Mouse (Mus musculus): ENCODE results near the gene Mtif2. TPM values are rescaled to one million over a fixed set of nuclear protein-coding genes. Genes with fewer than 3 reads are reported as not detected.
A peak's percentile ranks its signal among the peaks of the same experiment; 100 is the strongest.

Gene Mtif2
- polyA plus RNA-seq, 1 experiment from 2014 or later, result 47.4 TPM

GRCm38 (mm10) chr11:29548504-29549424, 22.6 kb downstream of the Mtif2 start:
- no peaks in the 10 kb centered on the region for H3K27me3 ChIP-seq (replicated peaks; ENCODE audit: control insufficient read depth, insufficient read depth, low read length)
- H3K9ac ChIP-seq (ENCODE audit: low read depth, low read length), result peak overlapping the region; percentile 90
- peaks cover 5% of the 10 kb centered on the region; the same call in 1 of the 2 replicates for H3K4me1 ChIP-seq (ENCODE audit: control insufficient read depth, insufficient read depth, low read length)
- 24% methylated on average over 23 of the region's 23 CpGs for WGBS
- peak overlapping the region; percentile 84 for H3K4me3 ChIP-seq (ENCODE audit: low read length)
- H3K27ac ChIP-seq (ENCODE audit: low read length), result peak overlapping the region; percentile 70
- H3K9me3 ChIP-seq (ENCODE audit: control insufficient read depth, low read length), result no peaks in the 10 kb centered on the region
- peak overlapping the region; percentile 57 for H3K4me2 ChIP-seq (ENCODE audit: low read depth, low read length)
- 0 out of 2 replicates have a peak, but pooled peaks cover 5% of the 10 kb centered on the region for H3K36me3 ChIP-seq (ENCODE audit: control insufficient read depth, insufficient read depth, low read length)
- no peak for ATAC-seq

- WGBS, result 82% methylated on average over 1 of the region's 1 CpGs
- Histone ChIP-seq H3K9me3 (ENCODE audit: control insufficient read depth, low read length) (no peaks in the 10 kb centered on the region), H3K27me3 (replicated peaks; ENCODE audit: control insufficient read depth, insufficient read depth, low read length) (no peaks in the 10 kb centered on the region), H3K4me3 (ENCODE audit: low read length) (no peak overlapping the region), H3K27ac (ENCODE audit: low read length) (no peak overlapping the region), H3K9ac (ENCODE audit: low read depth, low read length) (no peak overlapping the region), H3K36me3 (ENCODE audit: control insufficient read depth, insufficient read depth, low read length) (0 out of 2 replicates have a peak, but pooled peaks cover 4% of the 10 kb centered on the region), H3K4me2 (ENCODE audit: low read depth, low read length) (no peak overlapping the region), H3K4me1 (ENCODE audit: control insufficient read depth, insufficient read depth, low read length) (peaks cover 5% of the 10 kb centered on the region; the same call in 1 of the 2 replicates)
- ATAC-seq, result no peak
Observed at GRCm38 (mm10) chr11:29549425-29549778, 23.2 kb downstream of the Mtif2 start.

GRCm38 (mm10) chr11:29560452-29560851, 34.2 kb downstream of the Mtif2 start:
- Histone ChIP-seq H3K36me3 (ENCODE audit: control insufficient read depth, insufficient read depth, low read length) (no peaks in the 10 kb centered on the region), H3K9me3 (ENCODE audit: control insufficient read depth, low read length) (no peaks in the 10 kb centered on the region), H3K27me3 (replicated peaks; ENCODE audit: control insufficient read depth, insufficient read depth, low read length) (no peaks in the 10 kb centered on the region), H3K4me3 (ENCODE audit: low read length) (no peak overlapping the region), H3K9ac (ENCODE audit: low read depth, low read length) (no peak overlapping the region), H3K4me2 (ENCODE audit: low read depth, low read length) (no peak overlapping the region), H3K4me1 (ENCODE audit: control insufficient read depth, insufficient read depth, low read length) (no peaks in the 10 kb centered on the region), H3K27ac (ENCODE audit: low read length) (no peak overlapping the region)
- no peak for ATAC-seq
- 84% methylated on average over 9 of the region's 9 CpGs for WGBS

GRCm38 (mm10) chr11:29560990-29561389, 34.8 kb downstream of the Mtif2 start:
- Histone ChIP-seq H3K4me3 (ENCODE audit: low read length) (no peak overlapping the region), H3K4me1 (ENCODE audit: control insufficient read depth, insufficient read depth, low read length) (no peaks in the 10 kb centered on the region), H3K27ac (ENCODE audit: low read length) (no peak overlapping the region), H3K27me3 (replicated peaks; ENCODE audit: control insufficient read depth, insufficient read depth, low read length) (no peaks in the 10 kb centered on the region), H3K9ac (ENCODE audit: low read depth, low read length) (no peak overlapping the region), H3K4me2 (ENCODE audit: low read depth, low read length) (no peak overlapping the region), H3K9me3 (ENCODE audit: control insufficient read depth, low read length) (no peaks in the 10 kb centered on the region), H3K36me3 (ENCODE audit: control insufficient read depth, insufficient read depth, low read length) (no peaks in the 10 kb centered on the region)
- no peak for ATAC-seq
- WGBS, result 86% methylated on average over 3 of the region's 3 CpGs

- Histone ChIP-seq H3K36me3 (ENCODE audit: control insufficient read depth, insufficient read depth, low read length) (no peaks in the 10 kb centered on the region), H3K9ac (ENCODE audit: low read depth, low read length) (no peak overlapping the region), H3K4me2 (ENCODE audit: low read depth, low read length) (no peak overlapping the region), H3K4me1 (ENCODE audit: control insufficient read depth, insufficient read depth, low read length) (no peaks in the 10 kb centered on the region), H3K9me3 (ENCODE audit: control insufficient read depth, low read length) (no peaks in the 10 kb centered on the region), H3K27ac (ENCODE audit: low read length) (no peak overlapping the region), H3K27me3 (replicated peaks; ENCODE audit: control insufficient read depth, insufficient read depth, low read length) (no peaks in the 10 kb centered on the region), H3K4me3 (ENCODE audit: low read length) (no peak overlapping the region)
- no peak for ATAC-seq
- 89% methylated on average over 2 of the region's 2 CpGs for WGBS
Observed at GRCm38 (mm10) chr11:29563406-29563805, 37.2 kb downstream of the Mtif2 start.

- 37% methylated on average over 3 of the region's 3 CpGs for WGBS
- H3K9ac ChIP-seq (ENCODE audit: low read depth, low read length), result no peak overlapping the region
- H3K4me3 ChIP-seq (ENCODE audit: low read length), result no peak overlapping the region
- H3K27ac ChIP-seq (ENCODE audit: low read length), result no peak overlapping the region
- H3K36me3 ChIP-seq (ENCODE audit: control insufficient read depth, insufficient read depth, low read length), result no peaks in the 10 kb centered on the region
- H3K4me1 ChIP-seq (ENCODE audit: control insufficient read depth, insufficient read depth, low read length), result no peaks in the 10 kb centered on the region
- no peak for ATAC-seq
- no peaks in the 10 kb centered on the region for H3K9me3 ChIP-seq (ENCODE audit: control insufficient read depth, low read length)
- H3K4me2 ChIP-seq (ENCODE audit: low read depth, low read length), result no peak overlapping the region
- no peaks in the 10 kb centered on the region for H3K27me3 ChIP-seq (replicated peaks; ENCODE audit: control insufficient read depth, insufficient read depth, low read length)
Observed at GRCm38 (mm10) chr11:29571536-29571935, 45.3 kb downstream of the Mtif2 start.

GRCm38 (mm10) chr11:29572656-29573055, 46.4 kb downstream of the Mtif2 start:
- H3K9me3 ChIP-seq (ENCODE audit: control insufficient read depth, low read length), result no peaks in the 10 kb centered on the region
- H3K9ac ChIP-seq (ENCODE audit: low read depth, low read length), result no peak overlapping the region
- H3K27me3 ChIP-seq (replicated peaks; ENCODE audit: control insufficient read depth, insufficient read depth, low read length), result no peaks in the 10 kb centered on the region
- no peaks in the 10 kb centered on the region for H3K36me3 ChIP-seq (ENCODE audit: control insufficient read depth, insufficient read depth, low read length)
- WGBS, result 73% methylated on average over 2 of the region's 2 CpGs
- no peak for ATAC-seq
- H3K27ac ChIP-seq (ENCODE audit: low read length), result no peak overlapping the region
- no peak overlapping the region for H3K4me3 ChIP-seq (ENCODE audit: low read length)
- H3K4me2 ChIP-seq (ENCODE audit: low read depth, low read length), result no peak overlapping the region
- no peaks in the 10 kb centered on the region for H3K4me1 ChIP-seq (ENCODE audit: control insufficient read depth, insufficient read depth, low read length)

GRCm38 (mm10) chr11:29579610-29580009, 53.4 kb downstream of the Mtif2 start:
- H3K4me3 ChIP-seq (ENCODE audit: low read length), result no peak overlapping the region
- ATAC-seq, result no peak

More at GRCm38 (mm10) chr11:29579610-29580009, 53.4 kb downstream of the Mtif2 start:
- Histone ChIP-seq H3K9ac (ENCODE audit: low read depth, low read length) (no peak overlapping the region), H3K27ac (ENCODE audit: low read length) (no peak overlapping the region), H3K9me3 (ENCODE audit: control insufficient read depth, low read length) (no peaks in the 10 kb centered on the region), H3K4me1 (ENCODE audit: control insufficient read depth, insufficient read depth, low read length) (no peaks in the 10 kb centered on the region), H3K4me2 (ENCODE audit: low read depth, low read length) (no peak overlapping the region), H3K27me3 (replicated peaks; ENCODE audit: control insufficient read depth, insufficient read depth, low read length) (no peaks in the 10 kb centered on the region), H3K36me3 (ENCODE audit: control insufficient read depth, insufficient read depth, low read length) (no peaks in the 10 kb centered on the region)
